8 mouse cellular contexts compared by ENCODE assay signal in genomic region chr2:80638364-80639241, GRCm38 (mm10). TPM values are rescaled to one million over a fixed set of nuclear protein-coding genes. Genes with fewer than 3 reads are reported as not detected.
A peak's percentile ranks its signal among the peaks of the same experiment; 100 is the strongest.
DNase-seq lines count a peak whose midpoint lies in the region; ATAC-seq lines count a peak whose summit lies in the region.

No protein-coding gene starts in this region.

- intact Hi-C loops in left cerebral cortex, postnatal 10 days (cut with DNase I): no loop called here

- DNase-seq in adipocyte (ENCODE audit: low spot score): peak; percentile 94
- DNase-seq in embryo, embryonic 10 days (ENCODE audit: low spot score): peak; percentile 96
- DNase-seq in gastrocnemius, postnatal 10 days: peak; percentile 90
- peak; percentile 89 for DNase-seq in left cerebral cortex, postnatal 10 days (ENCODE audit: extremely low spot score in 1 of 2, low spot score in 2 of 2)
- peak; percentile 88 for DNase-seq in right cerebral cortex, postnatal 25 days
- DNase-seq in urinary bladder, postnatal 4 days (ENCODE audit: low spot score in 2 of 2): peak; percentile 82 to 90

- ATAC-seq in inflammation-experienced regulatory T-cells, adult 6 months: peak; percentile 97
- peak; percentile 97 for ATAC-seq in megakaryocyte-erythroid progenitor cell, adult 5-6 weeks (replicated peaks; ENCODE audit: low FRiP score, low TSS enrichment, poor library complexity, severe bottlenecking)

RNA-seq across cellular contexts. Expression of gene Nup35, which starts 21.6 kb away (rescaled TPM):
- 10 to 100 TPM; 10.5 to 13.0 TPM for total RNA-seq in gastrocnemius, postnatal 10 days (2021)
- 10 to 100 TPM; 27.5 to 35.3 (median 34.4) TPM for polyA plus RNA-seq in inflammation-experienced regulatory T-cells, adult 6 months (2017; shearing (Covaris generic))
- 10 to 100 TPM; 19.5 to 20.0 TPM for total RNA-seq in left cerebral cortex, postnatal 10 days (2021)
- 53.9 and 60.7 TPM in 2 replicates for total RNA-seq in megakaryocyte-erythroid progenitor cell, adult 5-6 weeks (2014; fragmentation: Nextera tagmentation)
- 73.8 and 76.3 TPM in 2 replicates for total RNA-seq in megakaryocyte-erythroid progenitor cell, adult 5-6 weeks (2017)

RNA-seq across cellular contexts. Expression of gene Dusp19, which starts 21.8 kb away (rescaled TPM):
- 1 to 10 TPM; 7.3 to 8.3 TPM for total RNA-seq in gastrocnemius, postnatal 10 days (2021)
- 10 to 100 TPM; 16.1 to 22.1 (median 20.9) TPM for polyA plus RNA-seq in inflammation-experienced regulatory T-cells, adult 6 months (2017; shearing (Covaris generic))
- 10 to 100 TPM; 17.5 to 20.0 TPM for total RNA-seq in left cerebral cortex, postnatal 10 days (2021)
- 11.7 and 13.8 TPM in 2 replicates for total RNA-seq in megakaryocyte-erythroid progenitor cell, adult 5-6 weeks (2014; fragmentation: Nextera tagmentation)
- 9.7 and 13.8 TPM in 2 replicates for total RNA-seq in megakaryocyte-erythroid progenitor cell, adult 5-6 weeks (2017)

RNA-seq across cellular contexts. Expression of gene Nckap1, which starts 57.4 kb away (rescaled TPM):
- total RNA-seq in gastrocnemius, postnatal 10 days (2021): 10 to 100 TPM; 62.3 to 64.2 TPM
- 1 to 10 TPM; 2.3 to 3.9 (median 2.5) TPM for polyA plus RNA-seq in inflammation-experienced regulatory T-cells, adult 6 months (2017; shearing (Covaris generic))
- total RNA-seq in left cerebral cortex, postnatal 10 days (2021): 100 to 1,000 TPM; 331 to 338 TPM
- 24.3 and 32.1 TPM in 2 replicates for total RNA-seq in megakaryocyte-erythroid progenitor cell, adult 5-6 weeks (2014; fragmentation: Nextera tagmentation)
- 27.3 and 27.8 TPM in 2 replicates for total RNA-seq in megakaryocyte-erythroid progenitor cell, adult 5-6 weeks (2017)

Comparison
In these comparisons a context has a peak if more than half of its experiments do, and no peak if none do; other contexts are left out.
1. Peak in every context shown above with its lines: DNase-seq and ATAC-seq.
2. RNA of gene Nckap1, which starts 57.4 kb away (total RNA-seq): 331 to 338 TPM in left cerebral cortex, postnatal 10 days; 62.3 to 64.2 TPM in gastrocnemius, postnatal 10 days and 24.3 to 32.1 TPM in megakaryocyte-erythroid progenitor cell, adult 5-6 weeks; every median in the first group is over 4 times any median in the second.